Mouse (Mus musculus): Measurements from ENCODE around the gene Zcchc8.

Gene Zcchc8

GRCm38 (mm10) chr5:123683377-123684220, 37.3 kb downstream of the Zcchc8 start:
- DNase-seq (ENCODE audit: low read depth, low spot score): peak; percentile 22

- DNase-seq (ENCODE audit: low read depth, low spot score): no peak
Measured at GRCm38 (mm10) chr5:123683043-123683376, 37.9 kb downstream of the Zcchc8 start.

GRCm38 (mm10) chr5:123682372-123682771, 38.5 kb downstream of the Zcchc8 start:
- no peak for DNase-seq (ENCODE audit: low read depth, low spot score)

- DNase-seq (ENCODE audit: low read depth, low spot score): no peak
Measured at GRCm38 (mm10) chr5:123679546-123680263, 41.2 kb downstream of the Zcchc8 start.

- no peak for DNase-seq (ENCODE audit: low read depth, low spot score)
Measured at GRCm38 (mm10) chr5:123679106-123679505, 41.8 kb downstream of the Zcchc8 start.

GRCm38 (mm10) chr5:123675717-123676116, 45.2 kb downstream of the Zcchc8 start:
- DNase-seq (ENCODE audit: low read depth, low spot score): no peak

- DNase-seq (ENCODE audit: low read depth, low spot score): no peak
Measured at GRCm38 (mm10) chr5:123675221-123675620, 45.7 kb downstream of the Zcchc8 start.

- DNase-seq (ENCODE audit: low read depth, low spot score): no peak
Measured at GRCm38 (mm10) chr5:123671473-123671820, 49.5 kb downstream of the Zcchc8 start.

- DNase-seq (ENCODE audit: low read depth, low spot score): no peak
Measured at GRCm38 (mm10) chr5:123670800-123671472, 50.0 kb downstream of the Zcchc8 start.

- DNase-seq (ENCODE audit: low read depth, low spot score): no peak
Measured at GRCm38 (mm10) chr5:123669991-123670799, 50.7 kb downstream of the Zcchc8 start.

- no peak for DNase-seq (ENCODE audit: low read depth, low spot score)
Measured at GRCm38 (mm10) chr5:123667915-123668314, 53.0 kb downstream of the Zcchc8 start.

- no peak for DNase-seq (ENCODE audit: low read depth, low spot score)
Measured at GRCm38 (mm10) chr5:123665956-123666355, 54.9 kb downstream of the Zcchc8 start.

GRCm38 (mm10) chr5:123664329-123664728, 56.6 kb downstream of the Zcchc8 start:
- no peak for DNase-seq (ENCODE audit: low read depth, low spot score)

GRCm38 (mm10) chr5:123662059-123662458, 58.8 kb downstream of the Zcchc8 start:
- DNase-seq (ENCODE audit: low read depth, low spot score): no peak

GRCm38 (mm10) chr5:123661602-123662001, 59.3 kb downstream of the Zcchc8 start:
- no peak for DNase-seq (ENCODE audit: low read depth, low spot score)

- no peak for DNase-seq (ENCODE audit: low read depth, low spot score)
Measured at GRCm38 (mm10) chr5:123657651-123658050, 63.2 kb downstream of the Zcchc8 start.

- no peak for DNase-seq (ENCODE audit: low read depth, low spot score)
Measured at GRCm38 (mm10) chr5:123654937-123655336, 66.0 kb downstream of the Zcchc8 start.

GRCm38 (mm10) chr5:123653287-123653801, 67.6 kb downstream of the Zcchc8 start:
- no peak for DNase-seq (ENCODE audit: low read depth, low spot score)

GRCm38 (mm10) chr5:123650825-123651224, 70.1 kb downstream of the Zcchc8 start:
- no peak for DNase-seq (ENCODE audit: low read depth, low spot score)
